Mouse (Mus musculus) kidney, postnatal 0 days (tissue): ENCODE data around the gene Cdc45. TPM values are rescaled to one million over a fixed set of nuclear protein-coding genes. Genes with fewer than 3 reads are reported as not detected.

Source experiments
- ATAC-seq: fragments of 200-750 bp; cut with Nextera tagmentation; replicated peaks from 2 replicates; pipeline ENCODE4 v1.8.0; 2017; ENCODE audit warnings: low read depth, moderate number of reproducible peaks, moderate TSS enrichment, moderate library complexity; ENCODE audit not compliant: low FRiP score
- DNase-seq: peaks from one replicate; pipeline ENCODE4 v3.0.0-alpha.2; 2016; ENCODE audit warnings: low spot score
- H3K27ac ChIP-seq: fragments of 300-500 bp; sonication (generic); 2 replicates; pipeline ENCODE4 v1.5.1; 2014; ENCODE audit warnings: mild to moderate bottlenecking
- H3K27me3 ChIP-seq: fragments of 300-500 bp; sonication (generic); 2 replicates; pipeline ENCODE4 v1.6.1; 2014; ENCODE audit warnings: low read length, mixed read lengths; ENCODE audit not compliant: insufficient read depth
- H3K36me3 ChIP-seq: fragments of 300-500 bp; sonication (generic); 2 replicates; pipeline ENCODE4 v1.6.1; 2014; ENCODE audit warnings: low read length, mixed read lengths; ENCODE audit not compliant: insufficient read depth
- H3K4me1 ChIP-seq: fragments of 300-500 bp; sonication (generic); replicated peaks from 2 replicates; pipeline ENCODE4 v1.6.1; 2014; ENCODE audit warnings: antibody characterized with exemption, low read length, mixed read lengths; ENCODE audit not compliant: insufficient read depth
- H3K4me2 ChIP-seq: fragments of 300-500 bp; sonication (generic); 2 replicates; pipeline ENCODE4 v1.6.1; 2014; ENCODE audit warnings: mild to moderate bottlenecking, low read length, moderate library complexity, mixed read lengths
- H3K4me3 ChIP-seq: fragments of 300-500 bp; sonication (generic); replicated peaks from 2 replicates; pipeline ENCODE4 v1.5.1; 2014; ENCODE audit warnings: low read depth, low read length
- H3K9ac ChIP-seq: fragments of 300-500 bp; sonication (generic); 2 replicates; pipeline ENCODE4 v1.6.1; 2014; ENCODE audit warnings: low read depth, low read length
- H3K9me3 ChIP-seq: fragments of 300-500 bp; sonication (generic); replicated peaks from 2 replicates; pipeline ENCODE4 v1.6.1; 2016; ENCODE audit warnings: low read length, inconsistent platforms, mixed read lengths
- CTCF ChIP-seq: IDR thresholded peaks from 2 replicates; pipeline ENCODE4 v1.5.1; 2016; ENCODE audit warnings: antibody characterized with exemption, low read depth, mild to moderate bottlenecking, moderate library complexity
- WGBS: fragments of 180-500 bp; shearing (Covaris S2); extraction: QIAGEN DNeasy Blood & Tissue Kit; methylation state at CpG from one replicate; pipeline ENCODE4 v1.1.7; 2014; 5-methylcytosine and 5-hydroxymethylcytosine counted together
- polyA plus RNA-seq: library from polyadenylated mRNA; unstranded; fragments of >200 nt; fragmentation: Nextera tagmentation; extraction: Ambion mirVana; gene quantifications from 2 replicates; pipeline ENCODE4 v1.2.1, GENCODE M21; 2015

The Cdc45 gene
- polyA plus RNA-seq, 1 experiment from 2014 or later, result 20.1 TPM

DNA sequence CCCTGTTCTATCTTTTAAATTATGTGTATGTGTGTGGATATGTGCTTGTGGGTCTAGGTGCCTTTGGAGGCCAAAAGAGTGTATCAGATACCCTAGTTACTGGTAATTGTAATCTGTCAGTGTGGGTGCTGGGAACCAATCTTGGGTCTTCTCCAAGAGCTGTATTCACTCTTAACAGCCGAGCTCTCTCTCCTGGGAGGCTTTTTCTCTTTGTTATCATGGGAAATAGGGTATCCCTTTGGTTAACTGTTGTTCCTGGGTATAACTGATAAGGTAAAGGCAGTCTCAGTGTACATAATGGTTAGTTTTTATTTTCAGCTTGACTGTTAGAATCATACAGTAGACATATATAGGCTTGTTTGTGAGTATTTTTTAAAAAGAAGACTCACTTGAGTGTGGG lies 10.6 kb upstream of the Cdc45 start:
- Histone ChIP-seq H3K36me3 (peaks cover 79% of the 10 kb centered on the region), H3K4me3 (no peak overlapping the region), H3K27me3 (no peaks in the 10 kb centered on the region), H3K27ac (no peak overlapping the region), H3K4me2 (no peak overlapping the region), H3K9me3 (no peaks in the 10 kb centered on the region), H3K9ac (no peak overlapping the region), H3K4me1 (no peaks in the 10 kb centered on the region)
- no peak for ATAC-seq
- no peak for DNase-seq
- TF ChIP-seq CTCF, result no peak
- 92% methylated on average over 1 of the region's 1 CpGs for WGBS

DNA sequence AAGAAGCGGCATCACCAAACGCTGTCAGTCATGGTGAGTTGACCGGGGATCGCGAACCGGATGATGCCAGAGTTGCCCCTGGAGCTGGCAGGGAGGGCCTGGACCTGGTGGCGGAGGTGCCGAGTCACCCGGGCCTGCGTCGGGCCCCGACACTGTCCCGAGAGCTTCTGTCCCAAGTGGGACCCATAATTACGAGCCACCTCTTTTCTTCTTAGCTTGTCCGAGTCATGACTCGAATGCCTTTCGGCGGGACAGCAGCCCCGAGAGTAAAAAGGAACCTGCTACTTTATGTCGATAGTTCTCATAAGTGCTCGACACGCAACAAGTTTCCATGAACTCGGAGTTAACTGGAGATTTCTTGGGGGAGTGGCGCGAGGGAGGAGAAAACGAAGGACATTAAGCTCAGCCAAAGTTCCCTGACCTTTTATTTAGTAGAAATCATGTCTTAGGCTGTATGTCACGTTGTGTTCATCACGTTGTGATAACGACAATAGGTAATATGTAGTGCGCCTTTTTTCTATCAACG lies 661 bp upstream of the Cdc45 start:
- no peaks in the 10 kb centered on the region for H3K9me3 ChIP-seq

DNA sequence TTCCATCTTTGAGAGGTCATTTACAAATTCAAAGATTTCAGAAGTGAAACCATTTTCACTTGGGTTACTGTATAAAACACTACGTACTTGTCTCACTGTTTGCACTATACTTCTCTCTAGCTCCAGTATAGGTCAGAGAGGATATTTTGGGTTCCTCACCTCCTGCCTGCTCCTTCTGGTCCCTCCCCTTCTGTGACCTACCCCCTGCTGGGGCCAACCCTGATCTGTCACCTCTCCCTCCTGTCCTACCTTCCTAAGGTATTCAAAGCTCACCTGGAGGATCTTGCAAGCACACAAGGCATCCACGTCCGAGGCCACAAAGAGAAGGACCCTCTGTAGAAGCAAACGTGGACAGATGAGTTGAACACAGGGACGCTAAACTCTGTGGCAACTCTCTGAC lies 755 bp downstream of the Cdc45 start:
- Histone ChIP-seq H3K27me3 (no peaks in the 10 kb centered on the region), H3K4me1 (peaks cover 5% of the 10 kb centered on the region), H3K9ac (peak overlapping the region; percentile 89), H3K4me3 (peak overlapping the region; percentile 95), H3K9me3 (no peaks in the 10 kb centered on the region), H3K36me3 (peaks cover 18% of the 10 kb centered on the region), H3K4me2 (peak overlapping the region; percentile 77), H3K27ac (no peak overlapping the region)
- WGBS, result 6% methylated on average over 5 of the region's 5 CpGs
- peak; percentile 4 for ATAC-seq
- no peak for TF ChIP-seq CTCF
- no peak for DNase-seq

More for the DNA sequence above, 661 bp upstream of the Cdc45 start:
- Histone ChIP-seq H3K4me3 (peak overlapping the region; percentile 95), H3K9ac (peak overlapping the region; percentile 89), H3K36me3 (peaks cover 31% of the 10 kb centered on the region), H3K27ac (peak overlapping the region; percentile 92), H3K27me3 (no peaks in the 10 kb centered on the region), H3K4me1 (peaks cover 5% of the 10 kb centered on the region), H3K4me2 (peak overlapping the region; percentile 77)
- DNase-seq, result peak; percentile 43
- WGBS, result 2% methylated on average over 31 of the region's 31 CpGs
- TF ChIP-seq CTCF, result no peak
- no peak for ATAC-seq

DNA sequence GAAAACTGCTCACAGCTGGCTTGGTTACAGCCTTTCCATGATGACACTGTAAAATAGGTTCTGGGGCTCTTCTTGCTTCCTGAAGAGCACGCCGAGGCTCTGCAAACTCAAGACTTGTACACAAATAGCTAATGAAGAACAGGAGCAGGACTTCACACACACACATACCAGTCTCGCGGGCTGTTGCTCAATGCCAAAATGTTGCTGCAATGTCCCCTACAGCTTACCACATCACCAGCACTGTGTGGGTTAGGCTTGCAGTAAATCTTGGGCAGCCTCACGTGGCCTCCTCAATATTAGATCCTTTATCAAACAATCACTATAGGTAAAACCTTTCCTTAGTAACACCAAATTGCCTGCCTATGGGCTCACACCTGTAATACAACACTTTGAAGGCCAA lies 2.8 kb downstream of the Cdc45 start:
- 89% methylated on average over 5 of the region's 5 CpGs for WGBS
- no peak for DNase-seq
- Histone ChIP-seq H3K9me3 (no peaks in the 10 kb centered on the region), H3K4me1 (peaks cover 5% of the 10 kb centered on the region), H3K9ac (no peak overlapping the region), H3K36me3 (peaks cover 9% of the 10 kb centered on the region; the same call in 1 of the 2 replicates), H3K27ac (no peak overlapping the region), H3K4me3 (no peak overlapping the region), H3K4me2 (no peak overlapping the region), H3K27me3 (no peaks in the 10 kb centered on the region)
- no peak for ATAC-seq
- TF ChIP-seq CTCF, result no peak

DNA sequence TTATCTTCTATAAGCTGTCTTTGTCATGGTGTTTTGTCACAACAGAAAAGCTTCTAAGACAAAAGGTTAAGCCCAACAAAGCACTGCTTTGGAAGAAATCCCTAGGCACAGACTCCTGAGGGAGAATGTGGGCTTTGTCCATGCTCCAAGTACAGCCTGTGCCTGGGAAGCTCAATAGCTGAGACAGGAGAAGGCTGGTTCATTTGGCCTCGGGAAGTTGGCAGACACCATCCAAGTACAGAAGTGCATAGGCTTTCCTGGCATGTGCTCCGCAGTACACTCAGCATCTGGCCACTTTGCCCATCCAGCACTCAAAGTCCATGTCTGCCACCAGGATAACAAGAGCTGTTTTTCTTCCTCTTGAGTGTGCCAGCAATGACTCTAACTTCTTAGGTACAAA lies 6.0 kb downstream of the Cdc45 start:
- peaks cover 11% of the 10 kb centered on the region; the same call in 1 of the 2 replicates for H3K36me3 ChIP-seq
- no peak for ATAC-seq

DNA sequence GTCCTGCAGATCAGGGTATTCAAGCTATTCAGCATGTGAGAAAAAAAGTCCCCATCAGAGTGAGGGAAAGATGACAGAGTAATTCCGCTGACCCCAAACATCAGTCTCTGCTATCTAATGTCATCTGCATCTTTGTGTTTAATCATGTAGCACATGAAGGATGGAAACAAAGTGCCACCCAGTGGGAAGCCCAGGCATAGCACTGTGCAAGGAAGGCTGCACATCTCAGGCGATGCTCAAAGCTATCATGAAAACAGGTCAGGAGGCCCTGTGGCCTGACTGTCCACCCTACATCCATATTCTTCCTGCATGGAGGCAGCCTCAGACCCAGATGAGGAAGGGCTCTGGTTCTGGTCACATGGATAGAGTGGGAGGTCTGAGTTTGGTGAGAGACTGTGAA lies 12.9 kb downstream of the Cdc45 start:
- H3K9me3 ChIP-seq, result no peaks in the 10 kb centered on the region
- H3K36me3 ChIP-seq, result 0 out of 2 replicates have a peak, but pooled peaks cover 15% of the 10 kb centered on the region
- H3K4me3 ChIP-seq, result no peak overlapping the region
- H3K4me2 ChIP-seq, result no peak overlapping the region
- H3K27ac ChIP-seq, result no peak overlapping the region
- 42% methylated on average over 2 of the region's 2 CpGs for WGBS
- DNase-seq, result peak; percentile 60
- no peak overlapping the region for H3K9ac ChIP-seq
- no peaks in the 10 kb centered on the region for H3K4me1 ChIP-seq
- peak; percentile 68; the same call in 1 of the 2 replicates for ATAC-seq
- TF ChIP-seq CTCF, result peak; percentile 82
- H3K27me3 ChIP-seq, result no peaks in the 10 kb centered on the region

More for the DNA sequence above, 6.0 kb downstream of the Cdc45 start:
- Histone ChIP-seq H3K4me1 (no peaks in the 10 kb centered on the region), H3K27ac (no peak overlapping the region), H3K27me3 (no peaks in the 10 kb centered on the region), H3K9me3 (no peaks in the 10 kb centered on the region), H3K4me3 (no peak overlapping the region), H3K4me2 (no peak overlapping the region), H3K9ac (no peak overlapping the region)
- WGBS, result 98% methylated on average over 2 of the region's 2 CpGs
- no peak for DNase-seq
- TF ChIP-seq CTCF, result no peak

DNA sequence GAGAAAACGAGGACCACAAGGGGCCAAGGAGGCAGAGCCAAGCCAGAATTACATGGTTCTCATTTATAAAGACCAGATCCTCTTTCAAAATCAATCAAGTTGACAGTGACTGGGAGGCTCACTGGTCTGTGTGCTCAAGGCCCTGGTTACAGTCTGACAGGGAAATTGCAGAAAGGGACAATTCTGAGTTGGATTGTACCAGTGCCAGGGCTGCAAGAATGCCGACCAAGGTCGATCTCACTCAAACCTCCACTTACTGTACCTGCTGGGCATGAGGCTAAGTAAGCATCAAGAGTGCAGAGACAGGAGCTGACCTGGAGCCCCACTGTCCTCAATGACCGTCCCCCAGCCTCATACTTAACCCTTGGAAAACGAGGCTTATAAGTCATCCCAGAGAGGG lies 13.6 kb downstream of the Cdc45 start:
- no peak overlapping the region for H3K27ac ChIP-seq
- no peaks in the 10 kb centered on the region for H3K4me1 ChIP-seq
- H3K4me3 ChIP-seq, result no peak overlapping the region
- H3K9ac ChIP-seq, result no peak overlapping the region
- ATAC-seq (no peak), DNase-seq (no peak)
- no peaks in the 10 kb centered on the region for H3K27me3 ChIP-seq
- 87% methylated on average over 5 of the region's 5 CpGs for WGBS
- 0 out of 2 replicates have a peak, but pooled peaks cover 18% of the 10 kb centered on the region for H3K36me3 ChIP-seq
- H3K4me2 ChIP-seq, result no peak overlapping the region
- H3K9me3 ChIP-seq, result no peaks in the 10 kb centered on the region
- no peak for TF ChIP-seq CTCF
